In the genomic region with DNA sequence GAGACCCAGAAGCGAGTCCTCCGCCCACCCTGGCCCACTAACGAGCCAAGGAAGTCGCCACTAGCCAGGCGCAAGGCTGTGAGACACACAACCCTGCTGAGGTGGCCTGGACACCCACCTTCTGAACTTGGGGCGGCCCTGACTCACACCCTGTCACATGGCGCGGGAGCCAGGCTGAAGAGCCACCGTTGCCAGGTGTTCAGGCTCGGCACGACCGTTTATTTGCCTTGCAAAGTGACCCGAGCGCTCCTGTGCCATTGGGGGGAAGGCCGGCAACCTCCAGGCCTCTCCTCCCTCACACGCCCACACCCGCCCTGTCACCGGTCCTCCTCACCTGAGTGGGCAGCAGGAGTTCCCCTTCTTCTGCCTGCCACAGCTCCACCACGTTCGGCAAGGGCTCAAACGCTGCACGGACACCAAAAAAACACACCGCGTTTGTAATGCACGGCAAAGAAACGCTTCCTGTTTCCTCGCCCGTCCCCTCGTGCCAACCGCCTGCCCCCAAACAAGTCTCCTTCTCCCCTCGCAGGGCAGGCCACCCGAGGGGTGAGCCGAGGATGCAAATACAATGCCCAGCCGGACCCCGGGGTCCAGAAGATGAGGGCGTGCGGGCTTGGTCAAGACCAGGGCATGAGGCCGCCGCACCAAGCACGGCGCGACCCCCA, we compare ENCODE assay signal across 8 mouse cellular contexts. TPM values are rescaled to one million over a fixed set of nuclear protein-coding genes. Genes with fewer than 3 reads are reported as not detected.
A peak's percentile ranks its signal among the peaks of the same experiment; 100 is the strongest.
DNase-seq lines count a peak whose midpoint lies in the region; ATAC-seq and TF ChIP-seq lines count a peak whose summit lies in the region.

No protein-coding gene starts in this region.

- TF ChIP-seq EP300 in liver, postnatal 0 days (IDR thresholded peaks at IDR 0.05; ENCODE audit: low read depth): no peak
- TF ChIP-seq EP300 in stomach, postnatal 0 days (optimal IDR thresholded peaks at IDR 0.05): no peak

- H3K9me3 ChIP-seq in E14TG2a.4 (ENCODE audit: low read length): no peaks in the 10 kb centered on the region
- H3K9me3 ChIP-seq in embryonic facial prominence, embryonic 15.5 days (replicated peaks): no peaks in the 10 kb centered on the region
- no peaks in the 10 kb centered on the region for H3K9me3 ChIP-seq in heart, embryonic 13.5 days
- no peaks in the 10 kb centered on the region for H3K9me3 ChIP-seq in kidney, embryonic 15.5 days (replicated peaks)
- H3K9me3 ChIP-seq in liver, postnatal 0 days (ENCODE audit: low read length): no peaks in the 10 kb centered on the region
- no peaks in the 10 kb centered on the region for H3K9me3 ChIP-seq in stomach, postnatal 0 days (ENCODE audit: control insufficient read depth, low read length)

- H3K9ac ChIP-seq in embryonic facial prominence, embryonic 15.5 days: peak overlapping the region; percentile 93
- peak overlapping the region; percentile 93 for H3K9ac ChIP-seq in heart, embryonic 13.5 days
- H3K9ac ChIP-seq in kidney, embryonic 15.5 days: peak overlapping the region; percentile 93
- peak overlapping the region; percentile 95 for H3K9ac ChIP-seq in liver, postnatal 0 days (replicated peaks)
- H3K9ac ChIP-seq in stomach, postnatal 0 days (ENCODE audit: low read length): peak overlapping the region; percentile 88

- peak overlapping the region; percentile 93 for H3K27ac ChIP-seq in embryonic facial prominence, embryonic 15.5 days (replicated peaks)
- peak overlapping the region; percentile 88 for H3K27ac ChIP-seq in heart, embryonic 13.5 days (replicated peaks)
- H3K27ac ChIP-seq in kidney, embryonic 15.5 days: peak overlapping the region; percentile 94
- H3K27ac ChIP-seq in liver, postnatal 0 days (ENCODE audit: low read depth): peak overlapping the region; percentile 95
- peak overlapping the region; percentile 93 for H3K27ac ChIP-seq in stomach, postnatal 0 days (replicated peaks)

- peak overlapping the region; percentile 95 for H3K4me3 ChIP-seq in E14TG2a.4 (replicated peaks; ENCODE audit: low read length)
- peak overlapping the region; percentile 93 for H3K4me3 ChIP-seq in embryonic facial prominence, embryonic 15.5 days (replicated peaks)
- H3K4me3 ChIP-seq in heart, embryonic 13.5 days: peak overlapping the region; percentile 75
- H3K4me3 ChIP-seq in kidney, embryonic 15.5 days (replicated peaks): peak overlapping the region; percentile 94
- peak overlapping the region; percentile 93 for H3K4me3 ChIP-seq in liver, postnatal 0 days (ENCODE audit: low read depth, low read length)
- H3K4me3 ChIP-seq in stomach, postnatal 0 days (ENCODE audit: low read depth, low read length): peak overlapping the region; percentile 96

- H3K4me1 ChIP-seq in E14TG2a.4 (replicated peaks; ENCODE audit: low read depth, low read length): peaks cover 39% of the 10 kb centered on the region
- H3K4me1 ChIP-seq in embryonic facial prominence, embryonic 15.5 days: peaks cover 32% of the 10 kb centered on the region
- peaks cover 23% of the 10 kb centered on the region for H3K4me1 ChIP-seq in heart, embryonic 13.5 days
- peaks cover 28% of the 10 kb centered on the region for H3K4me1 ChIP-seq in kidney, embryonic 15.5 days
- H3K4me1 ChIP-seq in liver, postnatal 0 days (ENCODE audit: insufficient read depth): peaks cover 44% of the 10 kb centered on the region
- H3K4me1 ChIP-seq in stomach, postnatal 0 days (replicated peaks; ENCODE audit: control insufficient read depth, insufficient read depth): peaks cover 8% of the 10 kb centered on the region

- peak overlapping the region; percentile 91 for H3K4me2 ChIP-seq in embryonic facial prominence, embryonic 15.5 days (replicated peaks)
- H3K4me2 ChIP-seq in heart, embryonic 13.5 days: peak overlapping the region; percentile 98
- H3K4me2 ChIP-seq in kidney, embryonic 15.5 days: peak overlapping the region; percentile 98
- peak overlapping the region; percentile 90 for H3K4me2 ChIP-seq in liver, postnatal 0 days (ENCODE audit: low read depth, low read length)
- H3K4me2 ChIP-seq in stomach, postnatal 0 days (replicated peaks; ENCODE audit: low read depth): peak overlapping the region; percentile 100

- H3K27me3 ChIP-seq in E14TG2a.4 (ENCODE audit: insufficient read depth, low read length): peaks cover 7% of the 10 kb centered on the region
- H3K27me3 ChIP-seq in embryonic facial prominence, embryonic 15.5 days: no peaks in the 10 kb centered on the region; the same call in 1 of the 2 replicates
- H3K27me3 ChIP-seq in heart, embryonic 13.5 days (replicated peaks): no peaks in the 10 kb centered on the region
- no peaks in the 10 kb centered on the region for H3K27me3 ChIP-seq in kidney, embryonic 15.5 days
- H3K27me3 ChIP-seq in liver, postnatal 0 days (ENCODE audit: insufficient read depth, low read length): no peaks in the 10 kb centered on the region
- H3K27me3 ChIP-seq in stomach, postnatal 0 days (ENCODE audit: control insufficient read depth, insufficient read depth, low read length): no peaks in the 10 kb centered on the region

- no peak for TF ChIP-seq CTCF in E14TG2a.4 (conservative IDR thresholded peaks at IDR 0.05; ENCODE audit: low read length)
- TF ChIP-seq CTCF in liver, postnatal 0 days (IDR thresholded peaks at IDR 0.05; ENCODE audit: low read depth): no peak
- TF ChIP-seq CTCF in stomach, postnatal 0 days (IDR thresholded peaks at IDR 0.05; ENCODE audit: low read depth): no peak

- peak; percentile 3; the same call in 1 of the 2 replicates for ATAC-seq in embryonic facial prominence, embryonic 15.5 days (ENCODE audit: insufficient number of reproducible peaks, low FRiP score, low TSS enrichment, low read depth)
- no peak for ATAC-seq in heart, embryonic 13.5 days (ENCODE audit: extremely low read depth, insufficient number of reproducible peaks, low FRiP score, low TSS enrichment)
- peak; percentile 53 for ATAC-seq in kidney, embryonic 15.5 days (replicated peaks; ENCODE audit: low FRiP score)
- peak; percentile 49 for ATAC-seq in liver, postnatal 0 days
- ATAC-seq in stomach, postnatal 0 days (ENCODE audit: low FRiP score, low TSS enrichment): peak; percentile 69

- peak; percentile 50 for DNase-seq in adrenal gland, postnatal 25 days
- DNase-seq in liver, postnatal 0 days: peak; percentile 86
- DNase-seq in neural tube, embryonic 10.5 days (ENCODE audit: extremely low spot score, low spot score): peak; percentile 84
- peak; percentile 85 for DNase-seq in stomach, postnatal 0 days (ENCODE audit: low spot score)

- H3K36me3 ChIP-seq in E14TG2a.4 (ENCODE audit: insufficient read depth, low read length): peaks cover 20% of the 10 kb centered on the region
- no peaks in the 10 kb centered on the region for H3K36me3 ChIP-seq in embryonic facial prominence, embryonic 15.5 days
- 0 out of 2 replicates have a peak, but pooled peaks cover 4% of the 10 kb centered on the region for H3K36me3 ChIP-seq in heart, embryonic 13.5 days
- 0 out of 2 replicates have a peak, but pooled peaks cover 7% of the 10 kb centered on the region for H3K36me3 ChIP-seq in kidney, embryonic 15.5 days
- H3K36me3 ChIP-seq in liver, postnatal 0 days (replicated peaks; ENCODE audit: insufficient read depth, low read length): no peaks in the 10 kb centered on the region
- no peaks in the 10 kb centered on the region for H3K36me3 ChIP-seq in stomach, postnatal 0 days (ENCODE audit: control insufficient read depth, insufficient read depth, low read length)

- WGBS in embryonic facial prominence, embryonic 15.5 days: under 1% methylated on average over 42 of the region's 42 CpGs
- under 1% methylated on average over 42 of the region's 42 CpGs for WGBS in heart, embryonic 13.5 days
- WGBS in kidney, embryonic 15.5 days: under 1% methylated on average over 42 of the region's 42 CpGs
- under 1% methylated on average over 39 of the region's 42 CpGs for WGBS in liver, postnatal 0 days (ENCODE audit: insufficient replicate concordance)
- under 1% methylated on average over 40 of the region's 42 CpGs for WGBS in stomach, postnatal 0 days

RNA-seq across cellular contexts. Expression of a gene that starts 0.9 kb away (rescaled TPM):
- 48.2 and 56.9 TPM in 2 replicates for total RNA-seq in adrenal gland, postnatal 25 days (2021)
- 56.8 and 60.5 TPM in 2 replicates for polyA plus RNA-seq in embryonic facial prominence, embryonic 15.5 days (2015; fragmentation: Nextera tagmentation; extraction: Ambion mirVana)
- 23.8 and 24.0 TPM in 2 replicates for polyA plus RNA-seq in heart, embryonic 13.5 days (2015; fragmentation: Nextera tagmentation; extraction: Ambion mirVana)
- 35.2 and 37.5 TPM in 2 replicates for polyA plus RNA-seq in kidney, embryonic 15.5 days (2015; fragmentation: Nextera tagmentation; extraction: Ambion mirVana)
- 19.1 and 20.2 TPM in 2 replicates for polyA plus RNA-seq in liver, postnatal 0 days (2015; fragmentation: Nextera tagmentation; extraction: Ambion mirVana)
- 15.5 and 18.3 TPM in 2 replicates for polyA plus RNA-seq in stomach, postnatal 0 days (2015; fragmentation: Nextera tagmentation; extraction: Ambion mirVana)
